Mouse (Mus musculus): ENCODE results near the gene Gm17416.

GRCm38 (mm10) chr2:152544691-152545090 lies 24.4 kb upstream of the Gm17416 start:
- no peak for TF ChIP-seq POLR2A (IDR thresholded peaks at IDR 0.05; ENCODE audit: control insufficient read depth, extremely low read depth, insufficient read depth, low read length, poor library complexity)
- TF ChIP-seq CTCF (IDR thresholded peaks at IDR 0.05; ENCODE audit: borderline replicate concordance, control insufficient read depth, extremely low read depth, insufficient read depth, low read length, poor library complexity): no peak

All from thymus, adult 2 months (tissue).